Mouse (Mus musculus): ENCODE data around the gene Gxylt1. TPM values are rescaled to one million over a fixed set of nuclear protein-coding genes. Genes with fewer than 3 reads are reported as not detected.
"Not testable (repeated sequence)": the region's sequence is repeated elsewhere in the genome, so short reads cannot be mapped to it uniquely, and the experiment has no call there.

Gene Gxylt1
- total RNA-seq (2017), result 19.9 and 20.7 TPM in 2 replicates

- peak; percentile 81 for ATAC-seq (replicated peaks; ENCODE audit: low read depth, poor library complexity, severe bottlenecking)
Observed at GRCm38 (mm10) chr15:93274679-93275583, at the start of gene Gxylt1. Gene Gxylt1 (minus strand): TSS chr15:93275179.

GRCm38 (mm10) chr15:93318781-93319180, 43.8 kb upstream of the Gxylt1 start:
- peak; percentile 83 for ATAC-seq (replicated peaks; ENCODE audit: low read depth, poor library complexity, severe bottlenecking)

GRCm38 (mm10) chr15:93310304-93310703, 35.3 kb upstream of the Gxylt1 start:
- not testable (repeated sequence) for ATAC-seq (replicated peaks; ENCODE audit: low read depth, poor library complexity, severe bottlenecking)

GRCm38 (mm10) chr15:93298197-93298596, 23.2 kb upstream of the Gxylt1 start:
- peak; percentile 58 for ATAC-seq (replicated peaks; ENCODE audit: low read depth, poor library complexity, severe bottlenecking)

GRCm38 (mm10) chr15:93294483-93294882, 19.5 kb upstream of the Gxylt1 start:
- ATAC-seq (replicated peaks; ENCODE audit: low read depth, poor library complexity, severe bottlenecking), result peak; percentile 51

- ATAC-seq (replicated peaks; ENCODE audit: low read depth, poor library complexity, severe bottlenecking), result no peak
Observed at GRCm38 (mm10) chr15:93288321-93288720, 13.3 kb upstream of the Gxylt1 start.

DNA sequence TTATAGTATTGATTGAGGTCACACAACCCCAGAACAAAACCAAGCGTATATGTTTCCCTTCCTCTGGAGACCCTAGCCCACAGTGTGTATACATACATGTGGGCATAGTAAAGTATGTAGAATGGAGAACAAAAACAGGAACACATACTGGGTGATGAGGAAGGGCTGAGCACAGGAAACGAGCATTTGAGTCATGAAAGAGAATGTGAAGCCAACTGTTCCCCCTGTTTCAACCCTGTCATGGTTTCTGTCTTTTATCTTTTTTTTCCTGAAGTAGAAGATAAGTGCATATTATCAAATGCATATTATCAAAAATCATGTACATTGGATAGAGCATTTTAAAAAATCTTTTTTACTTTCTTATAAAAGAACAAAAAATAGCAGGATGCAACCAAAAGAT, 12.6 kb upstream of the Gxylt1 start:
- ATAC-seq (replicated peaks; ENCODE audit: low read depth, poor library complexity, severe bottlenecking), result peak; percentile 68

- no peak for ATAC-seq (replicated peaks; ENCODE audit: low read depth, poor library complexity, severe bottlenecking)
Observed at GRCm38 (mm10) chr15:93285244-93285643, 10.3 kb upstream of the Gxylt1 start.

GRCm38 (mm10) chr15:93284326-93284725, 9.3 kb upstream of the Gxylt1 start:
- ATAC-seq (replicated peaks; ENCODE audit: low read depth, poor library complexity, severe bottlenecking), result no peak

DNA sequence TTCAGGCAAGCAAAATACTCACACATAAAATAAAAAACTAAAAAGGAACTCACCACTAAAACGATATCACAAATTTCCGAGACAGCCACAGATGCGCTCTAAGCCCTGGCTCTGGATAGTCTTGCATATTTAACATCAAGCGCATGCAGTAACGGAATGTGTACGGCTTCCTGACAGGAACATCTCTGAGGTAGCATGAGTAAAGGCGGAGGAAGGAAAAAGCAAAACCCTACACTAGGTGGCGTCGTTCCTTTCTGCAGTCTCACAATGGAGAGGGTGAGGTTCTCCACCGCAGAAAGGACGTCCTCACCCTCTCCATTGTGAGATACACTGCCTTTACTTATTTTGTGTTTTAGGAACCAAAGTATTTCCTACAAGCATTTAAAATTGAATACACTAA, 8.4 kb upstream of the Gxylt1 start:
- ATAC-seq (replicated peaks; ENCODE audit: low read depth, poor library complexity, severe bottlenecking), result peak; percentile 72

DNA sequence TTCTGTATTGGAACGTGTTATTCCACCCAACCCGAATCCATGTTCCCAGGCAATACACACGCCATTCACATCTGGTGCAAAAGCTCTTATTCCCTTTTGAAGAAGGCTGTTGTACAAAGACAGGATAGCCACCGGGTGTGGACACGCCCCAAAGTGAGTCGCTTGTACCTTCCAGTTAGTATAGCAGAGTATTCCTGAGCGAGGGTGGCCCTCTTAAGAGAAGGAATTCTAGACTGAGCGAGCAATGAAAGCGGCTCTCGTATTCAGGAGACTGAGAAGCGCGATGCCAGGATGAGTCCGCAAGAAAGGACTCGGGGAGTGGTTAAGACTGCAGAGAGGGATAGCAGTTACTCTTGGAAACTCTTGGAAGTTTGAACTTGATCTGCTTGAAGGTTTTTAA, 1.3 kb upstream of the Gxylt1 start:
- ATAC-seq (replicated peaks; ENCODE audit: low read depth, poor library complexity, severe bottlenecking), result 0 out of 2 replicates have a peak, but pooled peaks have one; percentile 10

GRCm38 (mm10) chr15:93275623-93276022, 644 bp upstream of the Gxylt1 start:
- peak; percentile 66 for ATAC-seq (replicated peaks; ENCODE audit: low read depth, poor library complexity, severe bottlenecking)

DNA sequence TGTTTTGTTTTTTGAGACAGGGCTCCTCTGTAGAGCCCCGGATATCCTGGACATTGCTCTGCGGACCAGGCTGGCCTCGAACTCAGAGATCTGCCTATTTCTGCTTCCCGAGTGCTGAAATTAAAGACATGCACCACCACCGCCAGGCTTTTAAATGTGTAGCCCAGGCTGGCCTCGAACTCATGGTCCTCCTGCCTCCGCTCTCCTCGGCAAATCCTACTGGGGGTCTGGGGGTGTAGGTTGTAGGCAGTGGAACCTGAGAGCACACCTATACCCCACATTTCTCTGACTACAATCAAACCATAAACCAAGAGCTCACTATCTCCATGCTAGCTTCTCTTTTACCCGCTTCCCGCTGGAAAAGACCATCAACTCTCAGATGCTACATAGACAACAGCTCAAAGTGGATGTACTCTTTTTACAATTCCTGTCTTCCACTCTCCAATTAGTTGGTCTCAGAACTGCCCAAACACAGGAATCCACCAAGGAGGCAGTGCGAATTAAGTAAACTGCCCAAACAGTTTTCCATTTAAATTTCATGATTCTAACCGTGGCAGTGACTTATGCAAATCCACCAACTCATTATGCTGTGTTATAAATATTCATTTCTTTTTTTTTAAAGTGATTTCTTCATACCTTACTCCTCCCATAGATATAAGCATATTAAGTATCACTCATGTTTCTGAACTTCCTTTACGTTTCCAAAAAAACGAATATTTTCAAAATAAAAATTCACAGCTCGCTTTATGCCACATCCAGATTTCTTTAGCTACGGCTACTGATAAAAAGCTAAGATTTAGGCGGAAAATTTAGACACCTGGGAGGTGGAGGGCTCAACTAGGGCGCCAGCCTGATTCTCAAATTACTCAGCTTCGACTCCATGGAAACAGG, 946 bp downstream of the Gxylt1 start:
- ATAC-seq (replicated peaks; ENCODE audit: low read depth, poor library complexity, severe bottlenecking), result no peak

- ATAC-seq (replicated peaks; ENCODE audit: low read depth, poor library complexity, severe bottlenecking), result no peak
Observed at GRCm38 (mm10) chr15:93272948-93273347, 2.0 kb downstream of the Gxylt1 start.

DNA sequence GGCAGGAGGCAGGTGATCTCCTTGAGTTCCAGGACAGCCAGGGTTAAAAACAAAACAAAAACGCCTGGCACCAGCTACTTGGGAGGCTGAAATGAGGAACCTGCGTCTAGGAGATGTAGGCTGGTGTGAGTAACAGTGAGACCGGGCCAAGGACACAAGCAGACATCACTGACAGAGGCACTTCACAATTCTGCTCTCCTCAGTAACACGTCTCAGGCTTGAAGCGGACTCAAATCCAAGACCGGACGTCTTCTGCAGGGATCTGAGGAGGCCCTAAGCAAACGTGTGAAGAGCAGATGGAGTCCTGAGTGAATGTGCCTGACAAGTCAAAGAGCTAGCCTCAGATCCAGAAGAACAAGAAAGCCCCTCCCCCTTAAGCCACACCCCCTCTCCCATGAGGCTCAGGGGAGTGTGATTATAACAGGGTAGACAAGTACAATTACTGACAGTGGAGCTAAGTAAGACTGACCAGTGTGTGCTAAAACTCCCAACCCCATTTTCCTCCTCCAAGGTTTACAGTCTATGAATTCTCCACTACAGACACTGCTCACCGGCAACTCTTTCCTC, 4.6 kb downstream of the Gxylt1 start:
- ATAC-seq (replicated peaks; ENCODE audit: low read depth, poor library complexity, severe bottlenecking), result peak; percentile 20; the same call in 1 of the 2 replicates

DNA sequence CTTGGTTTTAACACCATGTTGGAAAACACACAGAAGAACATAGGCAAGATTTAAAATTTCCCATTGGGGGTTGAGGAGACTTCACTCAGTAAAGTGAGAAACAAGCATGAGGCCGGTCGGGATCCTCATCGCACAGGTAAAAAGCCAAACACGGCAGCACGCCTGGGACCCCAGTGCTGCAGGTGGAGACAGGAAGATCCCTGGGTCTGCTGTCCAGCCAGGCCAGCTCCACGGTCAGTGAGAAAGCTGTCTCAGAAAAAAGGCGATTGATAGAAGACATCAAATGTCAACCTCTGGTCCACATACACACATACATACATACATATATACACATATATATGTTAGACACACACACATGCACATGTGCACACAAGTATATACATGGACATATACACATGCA, 5.4 kb downstream of the Gxylt1 start:
- no peak for ATAC-seq (replicated peaks; ENCODE audit: low read depth, poor library complexity, severe bottlenecking)

- peak; percentile 70 for ATAC-seq (replicated peaks; ENCODE audit: low read depth, poor library complexity, severe bottlenecking)
Observed at GRCm38 (mm10) chr15:93268001-93268400, 7.0 kb downstream of the Gxylt1 start.

DNA sequence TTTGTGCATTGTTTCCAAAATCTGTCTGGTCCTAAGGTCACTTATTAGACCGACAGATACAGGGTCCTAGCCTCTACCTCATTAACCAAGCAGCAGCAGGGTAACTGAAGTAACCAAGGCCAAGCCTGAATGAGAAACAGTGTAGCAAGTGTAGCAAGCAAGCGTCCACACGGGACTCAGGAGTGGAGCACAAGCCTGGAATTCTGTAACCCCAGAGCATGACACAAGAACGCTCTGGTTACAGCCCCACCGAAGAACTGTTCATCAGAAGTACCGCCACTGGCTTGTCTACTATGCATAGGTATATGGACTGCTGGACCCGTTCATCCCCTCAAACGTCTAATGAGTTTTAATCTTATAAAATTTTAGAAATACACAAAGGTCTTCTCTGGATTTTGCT, 7.5 kb downstream of the Gxylt1 start:
- ATAC-seq (replicated peaks; ENCODE audit: low read depth, poor library complexity, severe bottlenecking), result no peak

- no peak for ATAC-seq (replicated peaks; ENCODE audit: low read depth, poor library complexity, severe bottlenecking)
Observed at GRCm38 (mm10) chr15:93266361-93266760, 8.6 kb downstream of the Gxylt1 start.

GRCm38 (mm10) chr15:93265728-93266127, 9.3 kb downstream of the Gxylt1 start:
- ATAC-seq (replicated peaks; ENCODE audit: low read depth, poor library complexity, severe bottlenecking), result 0 out of 2 replicates have a peak, but pooled peaks have one; percentile 19
